Mouse (Mus musculus) intestine, embryonic 14.5 days (tissue): ENCODE data around the gene Palb2. TPM values are rescaled to one million over a fixed set of nuclear protein-coding genes. Genes with fewer than 3 reads are reported as not detected.

Experiments used
- ATAC-seq: fragments of 200-750 bp; cut with Nextera tagmentation; replicated peaks from 2 replicates; pipeline ENCODE4 v1.8.0; 2017; ENCODE audit warnings: low read depth, moderate number of reproducible peaks, moderate TSS enrichment, moderate library complexity; ENCODE audit not compliant: low FRiP score, low TSS enrichment
- DNase-seq: peaks from one replicate; pipeline ENCODE4 v3.0.0-alpha.2; 2018; ENCODE audit warnings: low spot score
- H3K27ac ChIP-seq: fragments of 300-500 bp; sonication (generic); 2 replicates; pipeline ENCODE4 v1.5.1; 2014; ENCODE audit warnings: low read depth, mild to moderate bottlenecking, control low read depth
- H3K27me3 ChIP-seq: fragments of 300-500 bp; sonication (generic); replicated peaks from 2 replicates; pipeline ENCODE4 v1.6.1; 2014; ENCODE audit warnings: low read length, control low read depth; ENCODE audit not compliant: control insufficient read depth, insufficient read depth
- H3K36me3 ChIP-seq: fragments of 300-500 bp; sonication (generic); 2 replicates; pipeline ENCODE4 v1.6.1; 2014; ENCODE audit warnings: low read length, control low read depth; ENCODE audit not compliant: control insufficient read depth, insufficient read depth
- H3K4me1 ChIP-seq: fragments of 300-500 bp; sonication (generic); replicated peaks from 2 replicates; pipeline ENCODE4 v1.6.1; 2014; ENCODE audit warnings: low read length, control low read depth, mixed read lengths; ENCODE audit not compliant: control insufficient read depth, insufficient read depth
- H3K4me2 ChIP-seq: fragments of 300-500 bp; sonication (generic); 2 replicates; pipeline ENCODE4 v1.6.1; 2014; ENCODE audit warnings: low read length
- H3K4me3 ChIP-seq: fragments of 300-500 bp; sonication (generic); 2 replicates; pipeline ENCODE4 v1.5.1; 2014; ENCODE audit warnings: low read depth, low read length, control low read depth, mixed read lengths
- H3K9ac ChIP-seq: fragments of 300-500 bp; sonication (generic); 2 replicates; pipeline ENCODE4 v1.6.1; 2014; ENCODE audit warnings: mild to moderate bottlenecking, low read length
- H3K9me3 ChIP-seq: fragments of 300-500 bp; sonication (generic); 2 replicates; pipeline ENCODE4 v1.6.1; 2016; ENCODE audit warnings: low read length, control low read depth; ENCODE audit not compliant: control insufficient read depth
- WGBS: fragments of 180-500 bp; shearing (Covaris S2); extraction: QIAGEN DNeasy Blood & Tissue Kit; methylation state at CpG from one replicate; pipeline ENCODE4 v1.1.7; 2014; 5-methylcytosine and 5-hydroxymethylcytosine counted together
- polyA plus RNA-seq: library from polyadenylated mRNA; unstranded; fragments of >200 nt; fragmentation: Nextera tagmentation; extraction: Ambion mirVana; gene quantifications from 2 replicates; pipeline ENCODE4 v1.2.1, GENCODE M21; 2014

The Palb2 gene
- polyA plus RNA-seq, 1 experiment from 2014 or later = 16.7 TPM

GRCm38 (mm10) chr7:122087195-122087982 is 45.4 kb downstream of the Palb2 start:
- Histone ChIP-seq H3K4me2 (no peak overlapping the region), H3K4me3 (no peak overlapping the region), H3K27ac (no peak overlapping the region), H3K4me1 (no peaks in the 10 kb centered on the region), H3K9ac (no peak overlapping the region), H3K36me3 (peaks cover 86% of the 10 kb centered on the region), H3K9me3 (no peaks in the 10 kb centered on the region), H3K27me3 (no peaks in the 10 kb centered on the region)
- 87% methylated on average over 11 of the region's 11 CpGs for WGBS
- no peak for ATAC-seq
- DNase-seq = no peak

- WGBS = 97% methylated on average over 1 of the region's 1 CpGs
- H3K36me3 ChIP-seq = peaks cover 87% of the 10 kb centered on the region
- no peak overlapping the region for H3K27ac ChIP-seq
- no peaks in the 10 kb centered on the region for H3K27me3 ChIP-seq
- H3K9me3 ChIP-seq = no peaks in the 10 kb centered on the region
- ATAC-seq (no peak), DNase-seq (no peak)
- H3K9ac ChIP-seq = no peak overlapping the region
- no peak overlapping the region for H3K4me3 ChIP-seq
- H3K4me1 ChIP-seq = no peaks in the 10 kb centered on the region
- H3K4me2 ChIP-seq = no peak overlapping the region
Observed at GRCm38 (mm10) chr7:122081071-122081470, 51.7 kb downstream of the Palb2 start.

- H3K9ac ChIP-seq = no peak overlapping the region
- no peak overlapping the region for H3K27ac ChIP-seq
- H3K4me1 ChIP-seq = no peaks in the 10 kb centered on the region
- H3K4me3 ChIP-seq = no peak overlapping the region
- no peak overlapping the region for H3K4me2 ChIP-seq
- 92% methylated on average over 8 of the region's 8 CpGs for WGBS
- H3K9me3 ChIP-seq = no peaks in the 10 kb centered on the region
- H3K36me3 ChIP-seq = peaks cover 88% of the 10 kb centered on the region
- no peaks in the 10 kb centered on the region for H3K27me3 ChIP-seq
- ATAC-seq (no peak), DNase-seq (no peak)
Observed at GRCm38 (mm10) chr7:122079798-122080554, 52.8 kb downstream of the Palb2 start.

GRCm38 (mm10) chr7:122074374-122074773 is 58.4 kb downstream of the Palb2 start:
- Histone ChIP-seq H3K4me1 (peaks cover 3% of the 10 kb centered on the region), H3K4me3 (no peak overlapping the region), H3K9ac (no peak overlapping the region), H3K9me3 (no peaks in the 10 kb centered on the region), H3K36me3 (peaks cover 98% of the 10 kb centered on the region), H3K27me3 (no peaks in the 10 kb centered on the region), H3K4me2 (no peak overlapping the region), H3K27ac (no peak overlapping the region)
- 80% methylated on average over 3 of the region's 3 CpGs for WGBS
- DNase-seq (no peak), ATAC-seq (no peak)

GRCm38 (mm10) chr7:122067517-122068381 is 65.0 kb downstream of the Palb2 start:
- ATAC-seq (peak; percentile 40; the same call in 1 of the 2 replicates), DNase-seq (peak; percentile 75)
- Histone ChIP-seq H3K9me3 (no peaks in the 10 kb centered on the region), H3K27me3 (no peaks in the 10 kb centered on the region), H3K4me2 (peak overlapping the region; percentile 84), H3K27ac (peak overlapping the region; percentile 93), H3K4me1 (peaks cover 25% of the 10 kb centered on the region), H3K4me3 (peak overlapping the region; percentile 97), H3K36me3 (peaks cover 42% of the 10 kb centered on the region), H3K9ac (peak overlapping the region; percentile 96)
- 2% methylated on average over 58 of the region's 58 CpGs for WGBS

- Histone ChIP-seq H3K27me3 (no peaks in the 10 kb centered on the region), H3K4me2 (peak within 1 kb of the TSS; percentile 84), H3K4me1 (peaks cover 25% of the 10 kb centered on the region), H3K27ac (peak within 1 kb of the TSS; percentile 93), H3K9me3 (no peaks in the 10 kb centered on the region), H3K9ac (peak within 1 kb of the TSS; percentile 96), H3K4me3 (peak within 1 kb of the TSS; percentile 97), H3K36me3 (peaks cover 38% of the 10 kb centered on the region)
- DNase-seq (peak; percentile 99), ATAC-seq (peak; percentile 99)
- WGBS = under 1% methylated on average over 58 of the region's 60 CpGs
Observed at GRCm38 (mm10) chr7:122066945-122067516, 65.8 kb downstream of the Palb2 start, which contains the start of the genes Ubfd1 and Ears2. Gene Ubfd1, plus strand, starts transcription at chr7:122067175. Gene Ears2, minus strand, starts transcription at chr7:122067263.

- peak overlapping the region; percentile 97 for H3K4me3 ChIP-seq
- H3K4me2 ChIP-seq = peak overlapping the region; percentile 53
- H3K27me3 ChIP-seq = no peaks in the 10 kb centered on the region
- H3K36me3 ChIP-seq = peaks cover 38% of the 10 kb centered on the region
- H3K9ac ChIP-seq = peak overlapping the region; percentile 96
- 15% methylated on average over 31 of the region's 31 CpGs for WGBS
- ATAC-seq (peak; percentile 69; the same call in 1 of the 2 replicates), DNase-seq (peak; percentile 58)
- peaks cover 25% of the 10 kb centered on the region for H3K4me1 ChIP-seq
- H3K9me3 ChIP-seq = no peaks in the 10 kb centered on the region
- H3K27ac ChIP-seq = peak overlapping the region; percentile 93
Observed at GRCm38 (mm10) chr7:122066102-122066944, 66.5 kb downstream of the Palb2 start.
